Mouse (Mus musculus) heart, postnatal 0 days (tissue): Measurements from ENCODE around the gene F9. TPM values are rescaled to one million over a fixed set of nuclear protein-coding genes. Genes with fewer than 3 reads are reported as not detected.
"Not testable (repeated sequence)": the region's sequence is repeated elsewhere in the genome, so short reads cannot be mapped to it uniquely, and the experiment has no call there.

Experiments used
- ATAC-seq: fragments of 200-750 bp; cut with Nextera tagmentation; 2 replicates; pipeline ENCODE4 v1.8.0; 2017; ENCODE audit warnings: low read depth, moderate number of reproducible peaks, moderate library complexity; ENCODE audit not compliant: insufficient read depth
- DNase-seq: peaks from one replicate; pipeline ENCODE4 v3.0.0-alpha.2; 2016; ENCODE audit warnings: low spot score
- H3K27ac ChIP-seq: fragments of 300-500 bp; sonication (generic); 2 replicates; pipeline ENCODE4 v1.5.1; 2014; ENCODE audit warnings: low read depth, mild to moderate bottlenecking
- H3K27me3 ChIP-seq: fragments of 300-500 bp; sonication (generic); 2 replicates; pipeline ENCODE4 v1.6.1; 2014; ENCODE audit warnings: low read length, mixed read lengths; ENCODE audit not compliant: control insufficient read depth, insufficient read depth
- H3K36me3 ChIP-seq: fragments of 300-500 bp; sonication (generic); replicated peaks from 2 replicates; pipeline ENCODE4 v1.6.1; 2014; ENCODE audit warnings: low read length, mixed read lengths; ENCODE audit not compliant: control insufficient read depth, insufficient read depth
- H3K4me1 ChIP-seq: fragments of 300-500 bp; sonication (generic); 2 replicates; pipeline ENCODE4 v1.6.1; 2014; ENCODE audit warnings: antibody characterized with exemption; ENCODE audit not compliant: control insufficient read depth, insufficient read depth
- H3K4me2 ChIP-seq: fragments of 300-500 bp; sonication (generic); 2 replicates; pipeline ENCODE4 v1.6.1; 2014; ENCODE audit warnings: low read depth, mild to moderate bottlenecking, low read length, moderate library complexity
- H3K4me3 ChIP-seq: fragments of 300-500 bp; sonication (generic); 2 replicates; pipeline ENCODE4 v1.5.1; 2014; ENCODE audit warnings: low read depth, low read length
- H3K9ac ChIP-seq: fragments of 300-500 bp; sonication (generic); replicated peaks from 2 replicates; pipeline ENCODE4 v1.6.1; 2014; ENCODE audit warnings: low read depth, low read length, mixed read lengths
- H3K9me3 ChIP-seq: fragments of 300-500 bp; sonication (generic); replicated peaks from 2 replicates; pipeline ENCODE4 v1.6.1; 2016; ENCODE audit warnings: low read length; ENCODE audit not compliant: control insufficient read depth
- CTCF ChIP-seq: IDR thresholded peaks from 2 replicates; pipeline ENCODE4 v1.5.1; 2016; ENCODE audit warnings: antibody characterized with exemption, control low read depth, low read depth
- EP300 ChIP-seq: IDR thresholded peaks from 2 replicates; pipeline ENCODE4 v1.6.1; 2016; ENCODE audit warnings: antibody characterized with exemption, low read depth
- WGBS: fragments of 180-500 bp; shearing (Covaris S2); extraction: QIAGEN DNeasy Blood & Tissue Kit; methylation state at CpG from one replicate; pipeline ENCODE4 v1.1.7; 2014; 5-methylcytosine and 5-hydroxymethylcytosine counted together
- polyA plus RNA-seq: library from polyadenylated mRNA; unstranded; fragments of >200 nt; fragmentation: Nextera tagmentation; extraction: Ambion mirVana; gene quantifications from 2 replicates; pipeline ENCODE4 v1.2.1, GENCODE M21; 2015
- total RNA-seq: library from RNA; depleted of rRNA; stranded (reverse); fragments of >200 nt; gene quantifications from 2 replicates; pipeline ENCODE4 v1.2.3, GENCODE M21; 2014; ENCODE audit warnings: low replicate concordance; rRNA removed

Gene F9
- total RNA-seq: not detected in 2 replicates
- polyA plus RNA-seq: not detected in 2 replicates

DNA sequence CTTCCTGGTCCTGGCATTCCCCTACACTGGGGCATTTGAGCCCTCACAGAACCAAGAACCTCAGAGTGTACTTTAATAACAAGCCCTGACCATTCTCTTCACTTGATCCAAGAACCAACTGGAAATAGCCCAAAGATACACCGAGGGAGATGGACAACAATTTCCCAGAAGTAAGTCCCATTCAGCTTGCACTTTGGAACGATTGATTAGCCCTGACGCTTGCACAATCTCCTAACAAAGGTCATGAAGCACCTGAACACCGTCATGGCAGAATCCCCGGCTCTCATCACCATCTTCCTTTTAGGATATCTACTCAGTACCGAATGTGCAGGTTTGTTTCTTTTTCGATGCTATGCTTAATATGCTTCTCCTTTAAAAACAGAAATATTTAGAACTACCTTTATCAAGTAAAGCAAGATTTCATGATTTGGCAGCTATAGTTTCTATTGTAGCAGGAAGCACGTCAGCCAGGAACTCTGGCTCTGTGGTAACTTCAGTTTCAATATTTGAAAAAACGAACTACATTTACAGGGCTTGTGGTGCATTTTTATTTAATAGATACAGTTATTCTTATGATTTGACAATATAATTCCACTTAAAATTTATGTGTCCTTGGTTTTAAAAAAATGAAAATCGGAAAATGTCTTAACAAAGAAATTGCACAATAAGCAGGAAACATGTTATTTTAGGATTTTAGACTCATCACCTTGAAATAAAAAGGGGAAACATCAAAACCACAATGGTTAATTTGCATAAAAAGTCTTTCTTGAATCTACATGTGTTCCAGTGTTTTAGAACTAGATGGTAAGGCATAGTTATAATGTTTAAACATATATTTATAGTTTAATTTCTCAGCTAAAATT, at the start of gene F9:
Gene F9, plus strand, starts transcription at position 244 of the 863 bp plus-strand sequence.
- H3K9me3 ChIP-seq: no peaks in the 10 kb centered on the region
- no peak within 1 kb of the TSS for H3K27ac ChIP-seq
- H3K4me1 ChIP-seq: no peaks in the 10 kb centered on the region
- H3K4me2 ChIP-seq: no peak within 1 kb of the TSS
- H3K9ac ChIP-seq: no peak within 1 kb of the TSS
- WGBS: 75% methylated on average over 10 of the region's 10 CpGs
- ATAC-seq: no peak
- no peaks in the 10 kb centered on the region for H3K36me3 ChIP-seq
- no peaks in the 10 kb centered on the region for H3K27me3 ChIP-seq
- TF ChIP-seq EP300 (no peak), CTCF (no peak)
- no peak for DNase-seq
- no peak within 1 kb of the TSS for H3K4me3 ChIP-seq

DNA sequence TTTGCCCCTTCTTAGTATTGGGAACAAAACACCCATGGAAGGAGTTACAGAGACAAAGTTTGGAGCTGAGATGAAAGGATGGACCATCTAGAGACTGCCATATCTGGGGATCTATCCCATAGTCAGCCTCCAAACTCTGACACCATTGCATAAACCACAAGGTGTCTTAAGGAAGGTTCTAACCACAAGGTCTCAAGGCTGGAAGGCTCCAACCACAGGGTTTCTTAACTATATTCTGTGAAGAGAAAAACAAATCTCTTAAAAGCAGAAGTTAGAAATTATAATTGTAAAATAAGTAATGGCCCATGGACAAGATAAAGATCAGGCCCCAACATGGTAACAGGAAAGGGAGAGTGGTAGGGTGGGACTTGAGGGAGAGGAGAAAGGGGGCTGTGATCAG, 29.5 kb upstream of the F9 start:
- H3K4me1 ChIP-seq, H3K9me3 ChIP-seq, H3K27ac ChIP-seq, H3K4me2 ChIP-seq, H3K4me3 ChIP-seq, ATAC-seq, H3K27me3 ChIP-seq, DNase-seq, H3K36me3 ChIP-seq, H3K9ac ChIP-seq: not testable (repeated sequence)

DNA sequence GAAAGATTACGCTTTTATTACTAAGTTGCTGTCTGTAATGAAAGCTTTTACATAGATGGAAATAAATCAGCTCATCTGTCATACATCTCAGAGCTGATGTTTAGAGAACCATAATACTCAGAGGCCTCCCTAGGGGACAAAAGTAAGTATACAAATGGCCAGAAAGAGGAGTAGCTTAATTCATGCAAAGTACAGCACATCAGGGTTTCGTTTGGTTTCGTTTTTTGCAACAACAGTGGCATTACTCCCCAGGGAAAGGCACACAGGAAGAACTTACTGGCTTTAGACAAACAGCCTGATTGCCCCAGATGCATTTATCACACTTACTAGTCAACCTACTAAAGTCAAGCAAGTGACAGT, 800 bp downstream of the F9 start:
- ATAC-seq: no peak
- Histone ChIP-seq H3K4me2 (no peak overlapping the region), H3K9me3 (no peaks in the 10 kb centered on the region), H3K27me3 (no peaks in the 10 kb centered on the region), H3K9ac (no peak overlapping the region), H3K4me1 (no peaks in the 10 kb centered on the region), H3K36me3 (no peaks in the 10 kb centered on the region), H3K4me3 (no peak overlapping the region), H3K27ac (no peak overlapping the region)
- TF ChIP-seq CTCF: no peak
- TF ChIP-seq EP300: no peak
- 65% methylated on average over 3 of the region's 3 CpGs for WGBS
- no peak for DNase-seq

DNA sequence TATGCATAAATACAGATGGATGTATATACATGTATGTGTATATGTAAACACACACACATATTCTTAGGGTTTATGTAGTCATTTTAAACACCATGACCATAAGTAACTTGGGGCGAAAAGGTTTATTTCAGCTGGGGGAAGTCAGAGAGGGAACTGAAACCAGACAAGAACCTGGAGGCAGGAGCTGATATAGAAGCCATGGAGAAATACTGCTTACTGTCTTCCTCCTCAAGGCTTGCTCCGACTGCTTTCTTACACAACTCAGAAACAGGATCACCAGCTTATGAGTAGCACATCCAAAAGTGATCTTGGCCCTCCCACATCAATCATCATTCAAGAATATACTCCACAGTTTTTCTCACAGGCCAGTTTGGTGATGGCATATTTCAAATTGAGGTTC, 2.2 kb downstream of the F9 start:
- Histone ChIP-seq H3K36me3 (no peaks in the 10 kb centered on the region), H3K27ac (no peak overlapping the region), H3K9me3 (no peaks in the 10 kb centered on the region), H3K9ac (no peak overlapping the region), H3K4me2 (no peak overlapping the region), H3K4me3 (no peak overlapping the region), H3K27me3 (no peaks in the 10 kb centered on the region), H3K4me1 (no peaks in the 10 kb centered on the region)
- TF ChIP-seq EP300: no peak
- no peak for TF ChIP-seq CTCF
- DNase-seq: no peak
- no peak for ATAC-seq
- WGBS: 66% methylated on average over 2 of the region's 2 CpGs

DNA sequence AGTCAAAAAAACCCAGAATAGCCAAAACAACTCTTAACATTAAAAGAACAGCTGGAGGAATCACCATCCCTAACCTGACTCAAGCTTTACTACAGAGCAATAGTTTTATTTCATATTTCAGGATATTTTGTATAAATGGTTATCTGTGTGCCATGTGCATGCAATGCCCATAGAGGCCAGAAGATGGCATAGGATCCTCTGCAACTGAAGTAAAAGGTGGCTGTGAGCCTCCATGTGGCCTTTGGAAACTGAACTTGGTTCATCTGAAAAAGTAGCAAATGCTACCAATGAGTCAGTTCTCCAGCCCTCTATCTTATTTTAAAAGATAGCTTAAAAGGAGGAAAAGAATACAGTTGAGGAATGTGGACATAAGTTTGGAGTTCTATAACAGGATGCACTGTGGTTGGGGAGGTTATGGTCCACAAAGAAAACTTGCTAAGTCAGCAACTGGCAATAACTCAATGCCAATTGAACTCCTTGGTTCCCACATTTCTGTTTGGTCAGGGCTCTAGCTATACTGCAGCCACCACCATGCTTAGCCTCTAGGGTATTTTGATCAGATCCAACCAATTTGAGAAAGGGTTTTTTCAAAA, 13.9 kb downstream of the F9 start:
- H3K4me3 ChIP-seq: no peak overlapping the region
- H3K27ac ChIP-seq: no peak overlapping the region
- no peaks in the 10 kb centered on the region for H3K36me3 ChIP-seq
- ATAC-seq: no peak
- no peak overlapping the region for H3K4me2 ChIP-seq
- TF ChIP-seq CTCF (peak; percentile 56), EP300 (no peak)
- H3K9me3 ChIP-seq: no peaks in the 10 kb centered on the region
- no peaks in the 10 kb centered on the region for H3K27me3 ChIP-seq
- H3K9ac ChIP-seq: no peak overlapping the region
- peak; percentile 6 for DNase-seq
- H3K4me1 ChIP-seq: no peaks in the 10 kb centered on the region
